Comparison of ENCODE assay signal across 23 mouse cellular contexts in the genomic region with DNA sequence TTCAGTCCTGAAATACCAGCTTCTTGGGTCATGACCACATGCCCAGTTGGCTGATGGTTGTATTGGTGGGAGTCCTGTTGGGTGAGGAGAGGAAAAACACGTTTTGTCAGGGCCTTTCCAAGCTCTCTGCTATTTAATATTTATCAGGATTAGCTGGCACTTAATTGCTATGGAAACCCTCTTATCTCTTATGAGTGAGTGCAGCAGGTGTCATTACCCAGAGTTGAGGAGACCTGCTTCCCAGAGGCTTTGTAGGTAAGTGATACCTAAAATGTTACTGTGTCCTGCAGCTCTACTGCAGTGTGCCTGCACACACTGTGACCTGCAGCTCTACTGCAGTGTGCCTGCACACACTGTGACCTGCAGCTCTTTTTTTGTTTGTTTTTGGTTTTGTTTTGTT.
DNase-seq lines count a peak whose midpoint lies in the region; ATAC-seq lines count a peak whose summit lies in the region.
"Had no signal": no experiment of that assay in that cellular context is flagged by ENCODE, and none has a peak within 500 bp of the region (broad histone marks: within the 10 kb centered on the region; RNA-seq: fewer than 3 reads in every experiment).

No protein-coding gene starts in this region.

- 0 out of 2 replicates have a peak, but pooled peaks have one; percentile 28 for ATAC-seq in embryonic facial prominence, embryonic 14.5 days (ENCODE audit: low read depth)
- 0 out of 2 replicates have a peak, but pooled peaks have one; percentile 32 for ATAC-seq in midbrain, embryonic 13.5 days
- ATAC-seq in midbrain, embryonic 15.5 days (replicated peaks): no peak
- ATAC-seq in intestine, embryonic 16.5 days: peak; percentile 71
- no peak for ATAC-seq in megakaryocyte progenitor cell, adult 5-6 weeks (replicated peaks; ENCODE audit: poor library complexity)
- ATAC-seq: forebrain, embryonic 14.5 days; forebrain, postnatal 0 days; Patski had no signal

- no peak overlapping the region for H3K4me2 ChIP-seq in embryonic facial prominence, embryonic 14.5 days (ENCODE audit: low read depth, low read length)
- H3K4me2 ChIP-seq in midbrain, embryonic 13.5 days (replicated peaks): no peak overlapping the region
- no peak overlapping the region for H3K4me2 ChIP-seq in midbrain, embryonic 15.5 days
- H3K4me2 ChIP-seq in intestine, embryonic 16.5 days (ENCODE audit: low read depth, low read length): no peak overlapping the region
- H3K4me2 ChIP-seq: embryonic facial prominence, embryonic 15.5 days; heart, embryonic 11.5 days; hindbrain, embryonic 12.5 days; hindbrain, embryonic 15.5 days had no signal

- no peak overlapping the region for H3K9ac ChIP-seq in embryonic facial prominence, embryonic 14.5 days (ENCODE audit: low read depth, low read length)
- H3K9ac ChIP-seq in midbrain, embryonic 13.5 days (replicated peaks): no peak overlapping the region
- H3K9ac ChIP-seq in midbrain, embryonic 15.5 days: no peak overlapping the region
- no peak overlapping the region for H3K9ac ChIP-seq in intestine, embryonic 16.5 days (ENCODE audit: low read depth, low read length)
- H3K9ac ChIP-seq: embryonic facial prominence, embryonic 15.5 days; forebrain, postnatal 0 days; hindbrain, embryonic 12.5 days; hindbrain, embryonic 15.5 days had no signal

- H3K4me3 ChIP-seq in embryonic facial prominence, embryonic 14.5 days (ENCODE audit: low read depth, low read length): no peak overlapping the region
- H3K4me3 ChIP-seq in embryonic facial prominence, embryonic 10.5 days: no peak overlapping the region
- H3K4me3 ChIP-seq in midbrain, embryonic 13.5 days (replicated peaks): no peak overlapping the region
- H3K4me3 ChIP-seq in midbrain, embryonic 15.5 days: no peak overlapping the region
- no peak overlapping the region for H3K4me3 ChIP-seq in intestine, embryonic 16.5 days (ENCODE audit: low read length)
- H3K4me3 ChIP-seq: embryonic facial prominence, embryonic 15.5 days; gastrocnemius, adult 2 months; hindbrain, embryonic 12.5 days; hindbrain, embryonic 15.5 days had no signal

- 57% methylated on average over 1 of the region's 1 CpGs for WGBS in embryonic facial prominence, embryonic 14.5 days
- WGBS in embryonic facial prominence, embryonic 10.5 days: 60% methylated on average over 1 of the region's 1 CpGs
- WGBS in midbrain, embryonic 13.5 days: 26% methylated on average over 1 of the region's 1 CpGs
- WGBS in midbrain, embryonic 15.5 days: 10% methylated on average over 1 of the region's 1 CpGs
- 35% methylated on average over 1 of the region's 1 CpGs for WGBS in intestine, embryonic 16.5 days

- no peaks in the 10 kb centered on the region for H3K9me3 ChIP-seq in embryonic facial prominence, embryonic 14.5 days (ENCODE audit: control insufficient read depth, low read length)
- H3K9me3 ChIP-seq in embryonic facial prominence, embryonic 10.5 days: no peaks in the 10 kb centered on the region
- no peaks in the 10 kb centered on the region for H3K9me3 ChIP-seq in midbrain, embryonic 13.5 days
- H3K9me3 ChIP-seq in midbrain, embryonic 15.5 days: no peaks in the 10 kb centered on the region
- H3K9me3 ChIP-seq in intestine, embryonic 16.5 days (ENCODE audit: control insufficient read depth, low read length): no peaks in the 10 kb centered on the region
- H3K9me3 ChIP-seq: embryonic facial prominence, embryonic 15.5 days; hindbrain, embryonic 12.5 days; hindbrain, embryonic 15.5 days had no signal

- peak; percentile 32 for DNase-seq in embryonic facial prominence, embryonic 14.5 days (ENCODE audit: low spot score)
- no peak for DNase-seq in embryonic facial prominence, embryonic 10.5 days (ENCODE audit: low spot score)
- DNase-seq in kidney, postnatal 25 days: no peak
- DNase-seq: adrenal gland, postnatal 10 days; cerebellum, adult 11 months; cerebellum, adult 2 months; cerebellum, adult 9-11 months; cerebellum, postnatal 36 days; embryo, embryonic 11 days; forebrain, postnatal 0 days; gastrocnemius, adult 2 months; gastrocnemius, postnatal 14 days; heart, adult 11 months had no signal

- no peaks in the 10 kb centered on the region for H3K27me3 ChIP-seq in embryonic facial prominence, embryonic 14.5 days (replicated peaks; ENCODE audit: control insufficient read depth, insufficient read depth, low read length)
- no peaks in the 10 kb centered on the region for H3K27me3 ChIP-seq in embryonic facial prominence, embryonic 10.5 days (replicated peaks; ENCODE audit: low read depth, poor library complexity, severe bottlenecking)
- H3K27me3 ChIP-seq in midbrain, embryonic 13.5 days: no peaks in the 10 kb centered on the region
- H3K27me3 ChIP-seq in midbrain, embryonic 15.5 days (replicated peaks): no peaks in the 10 kb centered on the region
- no peaks in the 10 kb centered on the region for H3K27me3 ChIP-seq in intestine, embryonic 16.5 days (replicated peaks; ENCODE audit: control insufficient read depth, insufficient read depth, low read length)
- H3K27me3 ChIP-seq: embryonic facial prominence, embryonic 15.5 days; hindbrain, embryonic 12.5 days; hindbrain, embryonic 15.5 days; Patski had no signal

- no peak overlapping the region for H3K27ac ChIP-seq in embryonic facial prominence, embryonic 14.5 days (replicated peaks; ENCODE audit: low read depth, low read length)
- H3K27ac ChIP-seq in embryonic facial prominence, embryonic 10.5 days (replicated peaks): no peak overlapping the region
- no peak overlapping the region for H3K27ac ChIP-seq in midbrain, embryonic 13.5 days
- H3K27ac ChIP-seq in midbrain, embryonic 15.5 days: no peak overlapping the region
- H3K27ac ChIP-seq in intestine, embryonic 16.5 days (ENCODE audit: low read length): no peak overlapping the region
- H3K27ac ChIP-seq: embryonic facial prominence, embryonic 15.5 days; gastrocnemius, adult 2 months; hindbrain, embryonic 12.5 days; hindbrain, embryonic 15.5 days had no signal

- H3K36me3 ChIP-seq in embryonic facial prominence, embryonic 14.5 days (ENCODE audit: control insufficient read depth, insufficient read depth, low read length): no peaks in the 10 kb centered on the region
- H3K36me3 ChIP-seq in embryonic facial prominence, embryonic 10.5 days (replicated peaks): no peaks in the 10 kb centered on the region
- no peaks in the 10 kb centered on the region for H3K36me3 ChIP-seq in midbrain, embryonic 13.5 days
- no peaks in the 10 kb centered on the region for H3K36me3 ChIP-seq in midbrain, embryonic 15.5 days (replicated peaks)
- H3K36me3 ChIP-seq in intestine, embryonic 16.5 days (ENCODE audit: control insufficient read depth, insufficient read depth, low read length): no peaks in the 10 kb centered on the region
- H3K36me3 ChIP-seq: embryonic facial prominence, embryonic 15.5 days; hindbrain, embryonic 12.5 days; hindbrain, embryonic 15.5 days had no signal

- 0 out of 2 replicates have a peak, but pooled peaks cover 7% of the 10 kb centered on the region for H3K4me1 ChIP-seq in embryonic facial prominence, embryonic 14.5 days (ENCODE audit: control insufficient read depth, insufficient read depth, low read length)
- H3K4me1 ChIP-seq in embryonic facial prominence, embryonic 10.5 days: peaks cover 20% of the 10 kb centered on the region
- H3K4me1 ChIP-seq in midbrain, embryonic 13.5 days (replicated peaks): peaks cover 12% of the 10 kb centered on the region; the same call in 1 of the 2 replicates
- H3K4me1 ChIP-seq in midbrain, embryonic 15.5 days: no peaks in the 10 kb centered on the region
- H3K4me1 ChIP-seq in intestine, embryonic 16.5 days (ENCODE audit: control insufficient read depth, insufficient read depth, low read length): no peaks in the 10 kb centered on the region

Comparison
In these comparisons a context has a peak if more than half of its experiments do, and no peak if none do; other contexts are left out.
1. ATAC-seq: peak in embryonic facial prominence, embryonic 14.5 days (single experiment), midbrain, embryonic 13.5 days (single experiment) and intestine, embryonic 16.5 days (single experiment); none in midbrain, embryonic 15.5 days (single experiment) and megakaryocyte progenitor cell, adult 5-6 weeks (single experiment).